Mouse (Mus musculus) mesoderm, embryonic 11.5 days (tissue): ENCODE data around the gene Tmem59.

Experiments used
- DNase-seq: peaks from one replicate; pipeline ENCODE4 v3.0.0-alpha.2; 2012; ENCODE audit warnings: low read depth, low spot score

Tmem59 gene

DNA sequence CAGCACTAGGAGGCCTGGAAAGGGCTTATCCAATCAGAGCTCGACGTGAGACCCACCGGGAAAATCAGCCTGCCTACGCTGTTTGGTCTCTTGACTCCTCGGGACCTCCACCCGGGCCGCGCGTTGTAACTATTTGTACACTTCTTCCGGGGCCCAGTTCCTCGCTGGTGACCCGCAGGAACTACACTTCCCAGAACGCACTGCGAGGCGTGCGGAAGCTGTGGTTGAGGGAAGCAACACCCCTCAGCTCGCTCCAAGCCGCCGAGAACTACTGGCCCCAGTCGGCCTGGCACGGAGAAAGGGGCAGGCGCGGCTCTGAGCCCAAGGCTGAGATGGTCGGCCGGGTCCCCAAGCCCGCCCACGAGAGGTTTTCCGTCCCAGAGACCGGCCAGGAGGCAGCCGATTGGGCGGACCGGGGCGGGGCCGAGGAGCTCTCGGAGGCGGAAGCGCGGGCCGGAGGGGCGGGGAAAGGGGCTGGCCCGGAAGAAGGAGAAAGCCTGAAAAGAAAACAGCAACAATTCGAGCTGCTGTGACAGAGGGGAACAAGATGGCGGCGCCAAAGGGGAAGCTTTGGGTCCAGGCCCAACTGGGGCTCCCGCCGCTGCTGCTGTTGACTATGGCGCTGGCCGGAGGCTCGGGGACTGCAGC, at the start of gene Tmem59:
Tmem59 (plus strand) TSS at position 218 of the 648 bp plus-strand sequence.
- peak; percentile 93 for DNase-seq

DNA sequence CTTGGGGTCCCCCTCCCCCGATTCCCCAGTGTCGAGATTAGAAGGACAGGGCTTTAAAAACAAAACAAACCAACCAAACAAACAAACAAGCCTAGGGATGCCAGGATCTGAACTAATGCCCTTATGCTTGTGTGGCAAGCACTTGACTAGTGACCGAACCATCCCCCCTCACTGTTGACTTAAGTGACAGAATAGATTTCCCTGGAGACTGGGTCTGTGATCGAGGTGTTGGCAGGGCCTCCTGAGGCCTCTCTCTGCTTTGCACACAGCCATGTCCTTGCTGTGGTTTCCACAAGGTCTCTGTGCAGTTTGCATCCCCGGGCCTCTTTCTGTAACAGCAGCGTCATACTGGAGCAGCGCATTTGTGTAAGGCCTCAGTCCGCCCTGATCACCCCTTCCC, 48.8 kb upstream of the Tmem59 start:
- DNase-seq: no peak

DNA sequence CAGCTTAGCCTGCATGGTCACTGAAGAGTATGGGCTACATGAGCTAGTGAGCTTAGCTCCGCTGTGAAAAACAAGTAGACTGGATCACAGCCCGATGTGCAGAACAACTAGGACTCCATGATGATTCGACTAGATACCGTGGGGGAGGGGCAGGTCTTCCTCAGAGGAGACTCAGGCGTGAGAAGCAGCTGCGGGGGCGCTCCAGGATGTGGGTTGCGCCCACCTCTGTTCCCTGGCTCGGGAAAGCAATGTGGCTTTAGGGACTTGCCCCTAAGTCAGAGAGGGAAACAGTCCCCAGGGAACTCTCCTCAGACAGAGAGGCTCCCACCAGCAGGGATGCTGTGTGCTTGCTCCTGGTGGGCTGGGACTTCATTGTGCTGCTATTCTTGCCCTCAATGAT, 47.7 kb upstream of the Tmem59 start:
- DNase-seq: peak; percentile 39

GRCm38 (mm10) chr4:107134891-107135290, 43.3 kb upstream of the Tmem59 start:
- DNase-seq: no peak

DNA sequence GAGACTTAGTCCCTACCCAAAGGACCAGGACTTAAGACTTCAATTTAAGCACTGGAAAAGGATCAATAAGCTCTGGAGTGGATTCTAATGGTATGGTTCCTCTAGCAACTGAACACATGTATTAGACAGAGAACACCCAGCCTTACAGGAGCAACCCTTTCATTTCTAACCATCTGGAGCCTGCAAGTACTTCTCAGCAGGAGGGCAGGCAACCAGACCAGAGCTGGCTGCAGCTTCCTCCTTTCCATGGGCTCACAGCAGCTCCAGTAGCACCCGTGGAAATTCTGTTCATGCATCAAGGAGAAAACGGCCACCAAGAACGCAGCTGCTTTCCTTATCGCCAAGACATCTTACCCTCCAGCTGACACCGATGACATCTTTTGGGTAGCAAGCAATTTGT, 42.5 kb upstream of the Tmem59 start:
- no peak for DNase-seq

DNA sequence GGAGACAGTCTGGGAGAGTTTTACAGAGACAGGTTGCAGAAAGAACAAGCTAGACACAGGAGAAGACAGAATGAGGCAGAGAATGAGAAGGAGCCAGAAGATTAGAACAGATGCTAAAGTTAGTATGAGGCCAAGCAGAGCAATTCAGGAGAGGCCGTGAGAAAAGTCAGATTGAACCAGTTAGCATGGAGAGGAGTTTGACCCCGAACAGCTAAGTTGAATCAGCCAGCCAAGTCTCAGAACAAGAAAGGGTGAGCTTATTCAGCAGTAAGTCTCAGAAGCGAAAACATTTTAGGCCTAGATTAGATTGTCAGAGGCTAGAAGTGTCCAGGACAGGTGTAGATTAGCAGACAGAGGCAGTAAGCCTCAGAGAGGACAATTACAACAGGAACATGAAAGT, 41.7 kb upstream of the Tmem59 start:
- no peak for DNase-seq

DNA sequence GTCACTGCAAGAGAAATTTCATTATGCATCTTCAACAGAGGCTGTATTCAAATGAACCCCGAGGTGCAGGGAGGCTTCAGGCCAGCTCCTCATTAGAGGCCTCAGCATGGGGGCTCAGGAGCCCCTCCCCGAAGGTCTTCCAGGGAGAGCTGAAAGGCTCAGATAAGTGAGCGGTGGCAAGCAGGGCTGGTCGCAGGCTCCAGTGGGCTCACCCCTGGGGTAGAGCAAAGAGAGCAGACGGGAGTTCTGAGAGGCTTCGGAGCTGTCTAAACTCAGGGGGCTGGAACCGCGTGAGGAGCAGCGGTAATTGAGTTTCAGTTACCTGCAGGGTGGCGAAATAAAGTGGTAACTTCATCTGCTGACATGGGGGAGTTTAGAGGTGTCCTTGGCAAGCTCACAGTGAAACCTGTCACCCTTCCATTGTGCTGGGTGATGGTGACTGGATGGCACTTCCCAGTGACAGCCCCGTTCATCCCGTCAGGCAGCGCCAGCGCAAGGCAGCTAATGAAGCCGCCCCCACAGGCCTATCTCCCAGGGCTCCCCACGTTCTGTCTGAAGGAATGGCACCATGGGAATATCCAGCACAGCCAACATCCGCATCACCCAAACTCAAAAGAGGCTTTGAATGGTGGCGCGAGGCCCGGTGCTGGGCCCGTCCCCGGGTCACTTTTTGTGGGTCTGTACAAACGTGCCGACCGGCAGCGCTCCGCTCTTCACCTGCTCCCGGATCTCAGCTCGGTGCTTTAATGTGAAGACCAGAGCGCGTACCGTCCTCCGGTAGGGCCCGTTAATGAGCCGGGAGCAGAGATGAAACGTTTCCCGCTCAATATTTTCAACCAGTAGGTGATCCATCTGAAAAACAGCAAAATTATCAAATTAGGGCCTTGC, 39.0 kb upstream of the Tmem59 start:
- no peak for DNase-seq

DNA sequence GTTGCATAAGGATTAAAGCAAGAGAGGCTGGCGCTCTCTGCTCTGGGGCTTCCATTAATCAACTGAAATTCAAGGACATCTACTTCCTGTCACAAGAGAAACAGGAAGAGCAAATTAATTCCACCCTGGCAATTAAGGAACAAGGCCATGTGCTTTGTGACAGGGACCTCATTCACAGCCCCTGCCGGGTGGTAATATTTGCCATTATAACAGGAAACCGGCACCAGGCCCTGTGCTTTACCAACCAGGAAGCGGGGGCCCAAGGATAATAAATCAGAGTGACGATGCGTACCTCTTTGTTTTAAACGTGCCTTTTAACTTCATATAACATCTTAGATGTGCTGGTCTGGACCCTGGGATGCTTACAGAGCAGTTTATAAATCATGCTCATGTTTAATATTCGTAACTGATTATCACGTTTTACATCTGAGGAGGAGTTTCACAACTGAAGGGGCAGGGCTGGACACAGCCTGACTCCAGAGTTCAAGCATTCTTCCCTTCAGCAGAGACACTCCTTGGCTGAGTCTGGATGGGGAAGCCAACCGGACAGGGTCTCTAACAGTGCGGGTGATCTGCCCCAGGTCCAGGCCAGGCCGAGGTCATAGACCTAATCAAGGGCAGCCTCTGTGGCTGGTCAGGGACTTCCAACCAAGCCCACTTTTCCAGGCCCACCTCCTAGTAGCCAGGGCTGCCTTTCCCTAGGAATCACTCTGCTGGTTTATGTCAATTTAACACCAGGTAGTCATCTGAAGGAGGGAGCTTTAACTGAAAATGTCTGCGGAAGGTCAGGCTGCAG, 38.2 kb upstream of the Tmem59 start:
- no peak for DNase-seq

DNA sequence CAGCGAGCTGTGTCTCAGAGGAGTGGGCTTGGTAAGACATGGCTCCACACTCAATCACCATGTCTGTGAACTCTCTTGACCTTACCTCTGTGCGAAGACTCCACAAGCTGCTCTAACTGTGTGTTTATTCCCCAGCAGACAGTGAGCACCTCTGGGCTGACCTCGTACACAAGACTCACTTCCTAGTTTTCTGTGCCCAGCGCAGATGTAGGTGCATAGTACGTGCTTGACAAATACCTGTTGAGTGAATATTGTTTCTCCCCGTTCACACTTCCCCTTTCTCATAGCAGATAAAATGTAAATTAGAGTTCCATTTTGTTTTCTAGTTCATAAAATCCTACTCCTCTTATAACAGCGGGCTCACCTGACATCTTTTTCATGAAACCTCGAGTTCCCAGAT, 34.7 kb upstream of the Tmem59 start:
- no peak for DNase-seq

- no peak for DNase-seq
Observed at GRCm38 (mm10) chr4:107150991-107151390, 27.2 kb upstream of the Tmem59 start.

GRCm38 (mm10) chr4:107152571-107152970, 25.6 kb upstream of the Tmem59 start:
- no peak for DNase-seq

- DNase-seq: no peak
Observed at GRCm38 (mm10) chr4:107156983-107157401, 21.2 kb upstream of the Tmem59 start.

DNA sequence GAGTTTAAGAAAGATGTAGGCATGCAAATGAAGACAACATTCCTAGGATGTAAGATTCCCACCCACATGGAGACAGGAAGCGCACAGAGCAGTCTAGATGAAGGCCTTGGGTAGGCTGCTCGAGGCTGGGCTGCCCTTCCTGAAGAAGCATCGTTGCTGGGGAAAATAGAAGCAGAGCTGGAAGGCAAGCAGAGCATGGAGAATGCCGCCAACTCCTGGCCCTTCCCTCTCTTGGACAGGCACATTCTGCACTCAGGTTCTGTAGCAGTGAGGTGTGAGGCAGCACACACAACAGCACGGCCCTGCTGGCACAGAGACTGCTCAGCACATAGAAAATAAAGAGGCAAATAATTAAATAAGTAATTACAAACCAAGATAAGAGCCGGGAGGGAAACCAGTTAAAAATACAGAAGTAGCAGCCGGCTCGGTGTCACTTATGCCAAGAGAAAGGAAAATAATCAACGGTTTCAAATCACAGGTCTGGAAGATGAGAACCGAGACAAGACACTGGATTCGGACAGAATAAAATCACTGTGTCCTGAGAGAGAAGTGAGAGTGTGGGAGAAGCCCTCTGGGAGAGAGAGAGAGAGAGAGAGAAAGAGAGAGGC, 18.9 kb upstream of the Tmem59 start:
- DNase-seq: no peak

- DNase-seq: no peak
Observed at GRCm38 (mm10) chr4:107160181-107160580, 18.0 kb upstream of the Tmem59 start.

GRCm38 (mm10) chr4:107163341-107163740, 14.9 kb upstream of the Tmem59 start:
- DNase-seq: no peak

GRCm38 (mm10) chr4:107163756-107164587, 14.2 kb upstream of the Tmem59 start:
- peak; percentile 84 for DNase-seq

GRCm38 (mm10) chr4:107166700-107167099, 11.5 kb upstream of the Tmem59 start:
- no peak for DNase-seq

DNA sequence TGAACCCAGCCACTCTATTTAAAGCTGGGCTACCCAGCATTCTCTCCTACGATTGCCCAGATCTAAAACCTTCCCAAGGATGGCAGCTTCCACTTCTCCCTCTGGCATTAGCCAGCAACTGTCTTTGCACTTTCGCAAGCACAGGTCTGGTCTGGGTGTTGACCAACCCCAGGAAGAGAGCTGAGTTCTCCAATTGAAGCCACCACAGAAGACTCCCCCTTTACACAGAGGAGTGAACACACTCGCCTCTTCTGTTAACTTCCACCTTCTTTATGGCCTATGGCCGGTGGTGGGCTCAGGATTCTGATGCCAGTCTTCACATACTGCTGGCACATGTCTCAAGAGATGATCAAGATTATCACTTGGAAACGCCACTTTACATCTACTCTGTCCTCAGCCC, 10.4 kb upstream of the Tmem59 start:
- no peak for DNase-seq

GRCm38 (mm10) chr4:107177506-107177905, 693 bp upstream of the Tmem59 start:
- DNase-seq: no peak

GRCm38 (mm10) chr4:107178830-107179490, 761 bp downstream of the Tmem59 start, which contains the start of gene Tceanc2:
Tceanc2 (minus strand) TSS chr4:107179116.
- peak; percentile 54 for DNase-seq
